Mouse (Mus musculus): ENCODE data around the gene Exoc4. TPM values are rescaled to one million over a fixed set of nuclear protein-coding genes. Genes with fewer than 3 reads are reported as not detected.
A peak's percentile ranks its signal among the peaks of the same experiment; 100 is the strongest.

Gene Exoc4
- polyA plus RNA-seq, 1 experiment from 2014 or later, result 59.2 TPM

- Histone ChIP-seq H3K4me3 (no peak overlapping the region), H3K36me3 (no peaks in the 10 kb centered on the region), H3K9ac (replicated peaks) (no peak overlapping the region), H3K27me3 (no peaks in the 10 kb centered on the region), H3K27ac (replicated peaks) (no peak overlapping the region), H3K9me3 (no peaks in the 10 kb centered on the region), H3K4me1 (0 out of 2 replicates have a peak, but pooled peaks cover 3% of the 10 kb centered on the region), H3K4me2 (replicated peaks) (no peak overlapping the region)
- no peak for ATAC-seq (ENCODE audit: low FRiP score, low read depth)
- 74% methylated on average over 1 of the region's 1 CpGs for WGBS
Observed at GRCm38 (mm10) chr6:33727271-33727670, 478.4 kb downstream of the Exoc4 start.

- WGBS, result 66% methylated on average over 2 of the region's 2 CpGs
- no peaks in the 10 kb centered on the region for H3K9me3 ChIP-seq
- H3K4me1 ChIP-seq, result peaks cover 6% of the 10 kb centered on the region; the same call in 1 of the 2 replicates
- H3K4me2 ChIP-seq (replicated peaks), result no peak overlapping the region
- no peak overlapping the region for H3K9ac ChIP-seq (replicated peaks)
- H3K36me3 ChIP-seq, result no peaks in the 10 kb centered on the region
- no peak for ATAC-seq (ENCODE audit: low FRiP score, low read depth)
- no peak overlapping the region for H3K4me3 ChIP-seq
- 0 out of 2 replicates have a peak, but pooled peaks cover 6% of the 10 kb centered on the region for H3K27me3 ChIP-seq
- no peak overlapping the region for H3K27ac ChIP-seq (replicated peaks)
Observed at GRCm38 (mm10) chr6:33732214-33732613, 483.3 kb downstream of the Exoc4 start.

GRCm38 (mm10) chr6:33733602-33734001 lies 484.7 kb downstream of the Exoc4 start:
- no peak for ATAC-seq (ENCODE audit: low FRiP score, low read depth)
- no peak overlapping the region for H3K27ac ChIP-seq (replicated peaks)
- H3K27me3 ChIP-seq, result 0 out of 2 replicates have a peak, but pooled peaks cover 6% of the 10 kb centered on the region
- no peak overlapping the region for H3K4me2 ChIP-seq (replicated peaks)
- H3K9ac ChIP-seq (replicated peaks), result no peak overlapping the region
- no peaks in the 10 kb centered on the region for H3K9me3 ChIP-seq
- peaks cover 14% of the 10 kb centered on the region for H3K4me1 ChIP-seq
- H3K4me3 ChIP-seq, result no peak overlapping the region
- no peaks in the 10 kb centered on the region for H3K36me3 ChIP-seq

GRCm38 (mm10) chr6:33734032-33734431 lies 485.1 kb downstream of the Exoc4 start:
- Histone ChIP-seq H3K4me3 (no peak overlapping the region), H3K36me3 (no peaks in the 10 kb centered on the region), H3K4me2 (replicated peaks) (no peak overlapping the region), H3K27me3 (0 out of 2 replicates have a peak, but pooled peaks cover 6% of the 10 kb centered on the region), H3K27ac (replicated peaks) (no peak overlapping the region), H3K9me3 (no peaks in the 10 kb centered on the region), H3K9ac (replicated peaks) (no peak overlapping the region), H3K4me1 (peaks cover 18% of the 10 kb centered on the region)
- 85% methylated on average over 3 of the region's 3 CpGs for WGBS
- no peak for ATAC-seq (ENCODE audit: low FRiP score, low read depth)

GRCm38 (mm10) chr6:33738857-33739291 lies 490.0 kb downstream of the Exoc4 start:
- Histone ChIP-seq H3K4me3 (no peak overlapping the region), H3K4me2 (replicated peaks) (no peak overlapping the region), H3K27me3 (0 out of 2 replicates have a peak, but pooled peaks cover 6% of the 10 kb centered on the region), H3K9ac (replicated peaks) (no peak overlapping the region), H3K36me3 (0 out of 2 replicates have a peak, but pooled peaks cover 4% of the 10 kb centered on the region), H3K9me3 (peaks cover 5% of the 10 kb centered on the region), H3K4me1 (peaks cover 26% of the 10 kb centered on the region), H3K27ac (replicated peaks) (peak overlapping the region; percentile 74)
- peak; percentile 71 for ATAC-seq (ENCODE audit: low FRiP score, low read depth)
- 11% methylated on average over 3 of the region's 3 CpGs for WGBS

GRCm38 (mm10) chr6:33739304-33739703 lies 490.4 kb downstream of the Exoc4 start:
- Histone ChIP-seq H3K4me2 (replicated peaks) (no peak overlapping the region), H3K9ac (replicated peaks) (no peak overlapping the region), H3K4me1 (peaks cover 26% of the 10 kb centered on the region), H3K4me3 (no peak overlapping the region), H3K27ac (replicated peaks) (peak overlapping the region; percentile 74), H3K36me3 (0 out of 2 replicates have a peak, but pooled peaks cover 4% of the 10 kb centered on the region), H3K27me3 (0 out of 2 replicates have a peak, but pooled peaks cover 6% of the 10 kb centered on the region), H3K9me3 (peaks cover 5% of the 10 kb centered on the region)
- 22% methylated on average over 4 of the region's 4 CpGs for WGBS
- ATAC-seq (ENCODE audit: low FRiP score, low read depth), result peak; percentile 64

GRCm38 (mm10) chr6:33755976-33756375 lies 507.1 kb downstream of the Exoc4 start:
- Histone ChIP-seq H3K36me3 (no peaks in the 10 kb centered on the region), H3K27me3 (no peaks in the 10 kb centered on the region), H3K4me1 (no peaks in the 10 kb centered on the region), H3K9me3 (no peaks in the 10 kb centered on the region), H3K4me2 (replicated peaks) (no peak overlapping the region), H3K27ac (replicated peaks) (no peak overlapping the region), H3K4me3 (no peak overlapping the region), H3K9ac (replicated peaks) (no peak overlapping the region)
- 87% methylated on average over 5 of the region's 5 CpGs for WGBS
- ATAC-seq (ENCODE audit: low FRiP score, low read depth), result no peak

GRCm38 (mm10) chr6:33761557-33761956 lies 512.7 kb downstream of the Exoc4 start:
- Histone ChIP-seq H3K4me2 (replicated peaks) (no peak overlapping the region), H3K27ac (replicated peaks) (no peak overlapping the region), H3K9me3 (no peaks in the 10 kb centered on the region), H3K4me3 (no peak overlapping the region), H3K9ac (replicated peaks) (no peak overlapping the region), H3K27me3 (no peaks in the 10 kb centered on the region), H3K36me3 (no peaks in the 10 kb centered on the region), H3K4me1 (no peaks in the 10 kb centered on the region)
- ATAC-seq (ENCODE audit: low FRiP score, low read depth), result no peak

- WGBS, result 85% methylated on average over 4 of the region's 4 CpGs
- Histone ChIP-seq H3K27me3 (no peaks in the 10 kb centered on the region), H3K4me1 (no peaks in the 10 kb centered on the region), H3K4me2 (replicated peaks) (no peak overlapping the region), H3K4me3 (no peak overlapping the region), H3K36me3 (no peaks in the 10 kb centered on the region), H3K9me3 (no peaks in the 10 kb centered on the region), H3K9ac (replicated peaks) (no peak overlapping the region), H3K27ac (replicated peaks) (no peak overlapping the region)
- no peak for ATAC-seq (ENCODE audit: low FRiP score, low read depth)
Observed at GRCm38 (mm10) chr6:33763245-33763644, 514.4 kb downstream of the Exoc4 start.

- H3K27me3 ChIP-seq, result no peaks in the 10 kb centered on the region
- no peak overlapping the region for H3K4me2 ChIP-seq (replicated peaks)
- H3K4me1 ChIP-seq, result no peaks in the 10 kb centered on the region
- H3K9ac ChIP-seq (replicated peaks), result no peak overlapping the region
- H3K36me3 ChIP-seq, result no peaks in the 10 kb centered on the region
- H3K27ac ChIP-seq (replicated peaks), result no peak overlapping the region
- WGBS, result 58% methylated on average over 3 of the region's 3 CpGs
- H3K4me3 ChIP-seq, result no peak overlapping the region
- no peaks in the 10 kb centered on the region for H3K9me3 ChIP-seq
- no peak for ATAC-seq (ENCODE audit: low FRiP score, low read depth)
Observed at GRCm38 (mm10) chr6:33763970-33764369, 515.1 kb downstream of the Exoc4 start.

GRCm38 (mm10) chr6:33769251-33769650 lies 520.4 kb downstream of the Exoc4 start:
- no peak for ATAC-seq (ENCODE audit: low FRiP score, low read depth)
- Histone ChIP-seq H3K4me1 (0 out of 2 replicates have a peak, but pooled peaks cover 3% of the 10 kb centered on the region), H3K9me3 (no peaks in the 10 kb centered on the region), H3K27ac (replicated peaks) (no peak overlapping the region), H3K36me3 (no peaks in the 10 kb centered on the region), H3K4me2 (replicated peaks) (no peak overlapping the region), H3K4me3 (no peak overlapping the region), H3K27me3 (no peaks in the 10 kb centered on the region), H3K9ac (replicated peaks) (no peak overlapping the region)
- WGBS, result 71% methylated on average over 3 of the region's 3 CpGs

GRCm38 (mm10) chr6:33770021-33770420 lies 521.1 kb downstream of the Exoc4 start:
- Histone ChIP-seq H3K4me3 (no peak overlapping the region), H3K9ac (replicated peaks) (no peak overlapping the region), H3K4me1 (0 out of 2 replicates have a peak, but pooled peaks cover 3% of the 10 kb centered on the region), H3K9me3 (no peaks in the 10 kb centered on the region), H3K4me2 (replicated peaks) (no peak overlapping the region), H3K27ac (replicated peaks) (no peak overlapping the region), H3K27me3 (no peaks in the 10 kb centered on the region), H3K36me3 (no peaks in the 10 kb centered on the region)
- WGBS, result 74% methylated on average over 2 of the region's 2 CpGs
- ATAC-seq (ENCODE audit: low FRiP score, low read depth), result no peak

All from midbrain, embryonic 12.5 days (tissue).